Mouse (Mus musculus) neural tube, postnatal 0 days (tissue): Measurements from ENCODE around the gene Fbxw15. TPM values are rescaled to one million over a fixed set of nuclear protein-coding genes. Genes with fewer than 3 reads are reported as not detected.

Experiments used
- polyA plus RNA-seq: library from polyadenylated mRNA; unstranded; fragments of >200 nt; fragmentation: Nextera tagmentation; extraction: Ambion mirVana; gene quantifications from 2 replicates; pipeline ENCODE4 v1.2.1, GENCODE M21; 2015

The Fbxw15 gene
- not detected in 2 replicates for polyA plus RNA-seq

DNA sequence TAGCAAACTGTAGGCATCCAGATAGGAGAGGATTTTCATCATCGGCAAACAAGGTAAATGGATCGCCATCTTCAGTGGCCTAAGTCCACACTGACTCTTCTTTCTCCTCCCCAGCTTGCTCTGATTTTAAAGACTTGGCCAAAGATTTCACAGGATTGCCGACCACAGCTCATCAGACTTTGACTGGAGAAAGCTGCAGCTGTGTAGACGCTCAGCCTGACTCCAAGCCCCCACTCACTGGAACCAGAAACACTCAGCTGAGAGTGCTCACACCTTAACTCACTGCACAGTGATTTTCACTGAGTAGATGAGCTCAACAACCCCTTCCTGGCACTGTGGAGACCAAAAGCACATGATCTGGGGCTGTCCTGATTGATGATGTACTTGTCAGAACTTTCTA lies at the start of gene Fbxw15:
TSS of gene Fbxw15 (minus strand) at position 101 of the 400 bp plus-strand sequence.

Other genes with a start within 250 kb of the Fbxw15 start
- gene Fbxw28, start 228.6 kb downstream of the Fbxw15 start, polyA plus RNA-seq, result not detected in 2 replicates
- not detected in 2 replicates for gene Fbxw22, start 164.0 kb downstream of the Fbxw15 start, polyA plus RNA-seq
- not detected in 2 replicates for gene Fbxw16, start 119.1 kb downstream of the Fbxw15 start, polyA plus RNA-seq
- not detected in 2 replicates for gene Fbxw19, start 72.4 kb downstream of the Fbxw15 start, polyA plus RNA-seq
- gene Fbxw24, start 57.8 kb upstream of the Fbxw15 start, polyA plus RNA-seq, result not detected in 2 replicates
- not detected in 2 replicates for gene Fbxw25, start 96.4 kb upstream of the Fbxw15 start, polyA plus RNA-seq
- gene Fbxw18, start 134.4 kb upstream of the Fbxw15 start, polyA plus RNA-seq, result 0.10 TPM in 1 of 2 replicates, not detected in the other
- not detected in 2 replicates for gene Fbxw26, start 177.8 kb upstream of the Fbxw15 start, polyA plus RNA-seq
- gene Fbxw27, start 222.4 kb upstream of the Fbxw15 start, polyA plus RNA-seq, result not detected in 2 replicates
- not detected in 2 replicates for gene Spink8, start 244.0 kb upstream of the Fbxw15 start, polyA plus RNA-seq